Mouse (Mus musculus) lung, adult 18-20 months (tissue): ENCODE measurements around the gene Sirt4.

Experiments used
- DNase-seq, 2 experiments: peaks; one replicate each; pipeline ENCODE4 v3.0.0; 2022; ENCODE audit warnings: mixed read lengths in 2 of 2

The Sirt4 gene

GRCm38 (mm10) chr5:115491771-115492322 lies 7.3 kb upstream of the Sirt4 start:
- DNase-seq: peak; percentile 77 to 83

DNA sequence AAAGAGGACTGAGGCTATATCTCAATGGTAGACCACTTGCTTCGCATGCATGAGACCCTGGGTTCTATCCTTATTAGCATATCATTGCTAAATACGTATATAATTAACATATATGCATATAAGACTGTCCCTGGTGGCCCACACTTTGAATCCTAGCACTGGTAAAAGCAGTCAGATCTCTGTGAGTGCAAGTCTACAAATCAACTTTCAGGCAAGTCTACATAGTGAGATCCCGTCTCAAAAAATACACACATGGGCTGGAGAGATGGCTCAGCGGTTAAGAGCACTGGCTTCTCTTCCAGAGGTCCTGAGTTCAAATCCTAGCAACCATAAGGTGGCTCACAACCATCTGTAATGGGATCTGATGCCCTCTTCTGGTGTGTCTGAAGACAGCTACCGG lies 6.6 kb upstream of the Sirt4 start:
- no peak for DNase-seq

- DNase-seq: no peak
Measured at GRCm38 (mm10) chr5:115490638-115491000, 6.1 kb upstream of the Sirt4 start.

DNA sequence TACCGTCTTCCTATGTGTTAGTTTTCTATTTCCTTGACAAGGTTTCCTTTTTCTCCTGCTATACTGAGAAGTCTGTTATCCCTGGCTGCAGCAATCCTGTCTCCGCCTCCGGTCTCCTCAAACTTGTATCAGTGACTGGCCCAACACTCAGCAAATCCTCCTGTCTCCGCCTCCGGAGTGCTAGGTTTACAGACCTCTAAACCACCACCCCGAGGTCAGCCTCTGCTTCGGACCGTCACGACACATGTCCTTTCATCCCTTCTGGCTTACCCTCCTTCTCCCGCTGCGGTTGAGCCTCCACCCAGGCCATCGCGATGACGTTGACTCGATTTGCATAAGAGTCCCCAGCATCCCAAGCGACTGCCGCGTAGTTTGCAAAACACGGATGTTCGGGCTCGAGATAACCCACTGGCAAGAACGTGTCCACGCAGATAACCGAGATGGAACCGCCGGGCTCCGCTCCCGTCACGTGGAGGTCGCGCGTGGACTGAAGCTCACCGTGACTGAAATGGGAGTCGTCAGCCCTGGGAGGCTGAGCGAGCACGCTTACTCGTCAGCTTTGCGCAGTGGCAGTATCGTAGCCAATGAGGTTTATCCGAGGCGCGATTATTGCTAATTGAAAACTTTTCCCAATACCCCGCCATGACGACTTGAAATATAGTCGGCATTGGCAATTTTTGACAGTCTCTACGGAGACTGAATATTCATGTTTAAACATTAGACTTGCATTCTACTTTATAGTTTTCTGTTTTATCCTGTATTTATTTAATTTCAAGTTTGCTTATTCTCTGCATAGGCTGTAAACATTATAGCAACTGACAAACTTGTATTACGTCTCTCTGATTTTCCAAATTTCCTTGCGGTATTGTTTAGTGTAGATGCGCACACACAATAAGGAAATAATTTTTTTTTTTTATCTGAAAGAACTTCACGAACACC lies 5.4 kb upstream of the Sirt4 start:
- DNase-seq: peak; percentile 89 to 91

- peak; percentile 81 to 83 for DNase-seq
Measured at GRCm38 (mm10) chr5:115488841-115489698, 4.5 kb upstream of the Sirt4 start.

- DNase-seq: no peak
Measured at GRCm38 (mm10) chr5:115487942-115488580, 3.5 kb upstream of the Sirt4 start.

DNA sequence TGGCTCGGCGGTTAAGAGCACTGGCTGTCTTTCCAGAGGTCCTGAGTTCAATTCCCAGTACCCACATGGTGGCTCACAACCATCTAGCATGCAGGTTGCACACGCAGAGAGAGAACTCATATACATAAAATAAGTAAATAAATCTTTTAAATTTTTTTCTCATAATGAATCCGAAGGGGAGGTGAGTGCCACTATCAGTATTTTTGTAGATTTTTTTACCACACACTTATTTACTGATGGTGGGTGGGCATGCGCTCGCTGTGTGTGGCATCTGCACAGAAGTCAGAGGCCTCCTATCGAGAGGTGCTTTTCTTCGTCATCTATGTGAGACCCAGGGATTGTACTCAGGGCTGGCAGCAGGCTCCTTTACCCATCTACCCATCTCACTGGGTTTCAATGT lies 2.8 kb upstream of the Sirt4 start:
- no peak for DNase-seq

- DNase-seq: no peak
Measured at GRCm38 (mm10) chr5:115486726-115487125, 2.2 kb upstream of the Sirt4 start.

DNA sequence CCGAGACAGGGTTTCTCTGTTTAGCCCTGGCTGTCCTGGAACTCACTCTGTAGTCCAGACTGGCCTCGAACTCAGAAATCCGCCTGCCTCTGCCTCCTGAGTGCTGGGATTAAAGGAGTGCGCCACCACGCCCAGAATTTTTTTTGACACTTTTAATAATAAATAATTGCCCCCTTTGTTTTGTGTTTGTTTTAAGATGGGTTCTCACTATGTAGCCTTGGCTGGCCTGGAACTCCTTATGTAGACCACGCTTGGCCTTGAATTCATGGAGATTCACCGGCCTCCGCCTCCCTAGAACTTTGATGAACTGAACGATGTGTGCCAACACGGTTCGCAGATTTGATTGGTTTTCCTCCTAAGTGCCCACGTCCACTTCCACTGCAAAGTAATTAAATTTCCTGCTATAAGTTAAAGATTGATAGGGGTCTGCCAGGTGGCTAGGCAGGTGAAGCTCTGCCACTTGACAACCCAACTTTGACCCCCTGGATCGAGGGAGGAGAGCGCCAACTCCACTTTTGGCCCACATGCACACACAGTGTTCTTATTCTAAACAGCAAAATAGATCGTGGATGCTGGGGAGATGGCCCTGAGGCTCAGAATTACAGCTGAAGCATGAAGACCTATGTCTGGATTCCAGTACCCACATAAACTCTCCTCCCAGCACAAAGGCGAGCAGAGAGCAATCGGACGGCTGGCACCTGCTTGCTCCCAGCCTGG lies 1.1 kb upstream of the Sirt4 start:
- no peak for DNase-seq

GRCm38 (mm10) chr5:115484996-115485395 lies 471 bp upstream of the Sirt4 start:
- no peak for DNase-seq

DNA sequence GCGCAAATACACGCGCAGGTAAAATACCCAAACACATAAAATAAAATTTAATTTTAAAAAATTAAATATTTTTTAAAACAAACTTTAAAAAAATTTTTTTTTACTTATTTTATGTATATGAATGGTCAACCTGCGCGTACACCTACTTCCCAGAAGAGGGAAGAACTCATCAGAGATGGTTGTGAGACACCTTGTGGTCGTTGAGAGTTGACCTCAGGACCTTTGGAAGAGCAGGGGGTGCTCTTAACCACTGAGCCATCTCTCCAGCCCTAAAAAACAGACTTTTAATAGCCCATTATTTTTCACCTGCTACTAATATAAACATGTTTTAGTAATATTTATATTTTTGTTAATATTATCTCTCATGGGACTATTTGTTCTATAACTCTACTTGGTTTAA lies 1.1 kb downstream of the Sirt4 start:
- no peak for DNase-seq

DNA sequence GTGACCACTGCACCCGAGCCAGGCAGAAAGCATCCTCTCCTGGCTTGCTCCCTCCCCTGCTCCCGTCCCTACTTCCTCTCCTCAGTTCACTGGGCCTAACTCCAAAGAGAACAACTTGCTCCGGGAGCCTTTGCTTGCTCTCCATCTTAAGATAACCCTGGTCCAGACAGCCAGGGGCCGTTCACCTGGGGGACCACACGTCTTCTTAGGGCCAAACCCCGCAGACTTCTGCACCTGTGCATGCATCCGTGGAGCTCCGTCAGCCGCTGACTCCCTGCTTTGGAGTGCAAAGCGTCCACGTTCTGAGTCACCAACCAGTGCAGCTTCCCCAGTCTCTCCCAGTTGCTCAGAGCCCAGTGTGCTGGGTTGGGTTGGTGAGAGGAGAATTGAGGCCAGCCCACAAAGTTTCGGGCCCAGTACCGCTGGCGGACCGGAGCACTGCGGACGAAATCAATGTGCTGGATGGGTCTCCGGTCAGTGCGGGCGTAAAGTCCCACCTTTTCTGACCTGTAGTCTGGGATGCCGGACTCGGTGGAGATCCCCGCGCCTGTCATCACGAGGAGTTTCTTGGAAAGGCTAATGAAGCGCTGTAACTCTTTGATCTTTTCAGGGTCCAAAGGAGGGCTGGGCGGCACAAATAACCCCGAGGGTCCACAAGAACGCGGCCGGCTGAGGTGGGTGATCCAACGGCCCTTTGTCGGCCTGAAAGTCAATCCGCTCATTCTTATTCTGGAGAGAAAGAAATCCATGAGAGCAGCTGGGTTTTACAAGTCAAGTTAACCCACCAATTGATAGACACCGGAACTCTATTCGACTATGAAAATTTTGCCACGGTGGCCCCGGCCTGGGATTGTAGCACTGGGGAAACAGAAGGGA lies 1.9 kb downstream of the Sirt4 start:
- no peak for DNase-seq

- DNase-seq: peak in 1 of 2 experiments; percentile 54
Measured at GRCm38 (mm10) chr5:115480101-115480500, 4.4 kb downstream of the Sirt4 start.

- DNase-seq: no peak
Measured at GRCm38 (mm10) chr5:115479561-115479960, 5.0 kb downstream of the Sirt4 start.

GRCm38 (mm10) chr5:115476107-115476727 lies 8.3 kb downstream of the Sirt4 start:
- no peak for DNase-seq

GRCm38 (mm10) chr5:115475337-115476106 lies 9.0 kb downstream of the Sirt4 start:
- DNase-seq: peak in 1 of 2 experiments; percentile 41

DNA sequence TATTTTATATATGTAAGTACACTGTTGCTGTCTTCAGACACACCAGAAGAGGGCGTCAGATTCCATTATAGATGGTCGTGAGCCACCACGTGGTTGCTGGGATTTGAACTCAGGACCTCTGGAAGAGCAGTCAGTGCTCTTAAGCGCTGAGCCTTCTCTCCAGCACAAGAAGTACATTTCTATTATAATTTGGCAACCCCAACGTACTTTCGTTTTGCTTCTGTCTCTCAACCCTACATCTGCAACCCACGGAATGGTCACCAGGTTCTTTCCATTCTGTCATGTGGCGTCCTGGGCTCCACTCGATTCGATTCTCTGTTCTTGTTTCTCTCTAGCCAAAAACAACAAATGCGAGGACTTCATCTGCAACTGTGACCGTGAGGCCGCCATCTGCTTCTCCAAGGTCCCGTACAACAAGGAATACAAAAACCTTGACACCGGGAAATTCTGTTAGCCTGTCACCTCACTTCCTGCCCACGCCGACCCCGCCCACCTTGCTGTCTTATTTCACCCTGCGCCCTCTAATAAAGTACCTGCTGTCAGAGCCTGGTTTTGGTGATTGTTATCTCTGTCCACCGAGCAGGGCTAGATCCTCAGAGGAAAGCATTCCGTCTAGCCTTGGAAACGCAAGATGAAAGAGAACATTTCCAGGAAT lies 10.2 kb downstream of the Sirt4 start:
- DNase-seq: no peak

- no peak for DNase-seq
Measured at GRCm38 (mm10) chr5:115473191-115473590, 11.3 kb downstream of the Sirt4 start.
